Mouse (Mus musculus): ENCODE data around the gene Palld. TPM values are rescaled to one million over a fixed set of nuclear protein-coding genes. Genes with fewer than 3 reads are reported as not detected.

The Palld gene
- total RNA-seq, 2 experiments from 2014 or later, result 5.4 TPM

- DNase-seq, result no peak
Measured at GRCm38 (mm10) chr8:61865365-61865764, 37.1 kb downstream of the Palld start.

GRCm38 (mm10) chr8:61851270-61851669 is 51.2 kb downstream of the Palld start:
- no peak for DNase-seq

GRCm38 (mm10) chr8:61848581-61849162 is 53.8 kb downstream of the Palld start:
- DNase-seq, result no peak

GRCm38 (mm10) chr8:61847494-61847893 is 55.0 kb downstream of the Palld start:
- DNase-seq, result no peak

GRCm38 (mm10) chr8:61844992-61845391 is 57.5 kb downstream of the Palld start:
- no peak for DNase-seq

- no peak for DNase-seq
Measured at GRCm38 (mm10) chr8:61844575-61844974, 57.9 kb downstream of the Palld start.

GRCm38 (mm10) chr8:61843776-61844175 is 58.7 kb downstream of the Palld start:
- no peak for DNase-seq

GRCm38 (mm10) chr8:61833211-61833610 is 69.3 kb downstream of the Palld start:
- no peak for DNase-seq

GRCm38 (mm10) chr8:61831944-61832343 is 70.5 kb downstream of the Palld start:
- no peak for DNase-seq

- DNase-seq, result no peak
Measured at GRCm38 (mm10) chr8:61830821-61831220, 71.7 kb downstream of the Palld start.

GRCm38 (mm10) chr8:61824563-61824962 is 77.9 kb downstream of the Palld start:
- no peak for DNase-seq

- no peak for DNase-seq
Measured at GRCm38 (mm10) chr8:61823157-61823556, 79.3 kb downstream of the Palld start.

- DNase-seq, result no peak
Measured at GRCm38 (mm10) chr8:61803764-61804163, 98.7 kb downstream of the Palld start.

- no peak for DNase-seq
Measured at GRCm38 (mm10) chr8:61802840-61803239, 99.7 kb downstream of the Palld start.

GRCm38 (mm10) chr8:61797391-61797947 is 105.0 kb downstream of the Palld start:
- DNase-seq, result no peak

GRCm38 (mm10) chr8:61796537-61797050 is 105.9 kb downstream of the Palld start:
- no peak for DNase-seq

- no peak for DNase-seq
Measured at GRCm38 (mm10) chr8:61789946-61790345, 112.5 kb downstream of the Palld start.

- DNase-seq, result no peak
Measured at GRCm38 (mm10) chr8:61789289-61789688, 113.2 kb downstream of the Palld start.

- no peak for DNase-seq
Measured at GRCm38 (mm10) chr8:61782931-61783491, 119.5 kb downstream of the Palld start.

GRCm38 (mm10) chr8:61780652-61781257 is 121.7 kb downstream of the Palld start:
- no peak for DNase-seq

- DNase-seq, result no peak
Measured at GRCm38 (mm10) chr8:61778194-61778593, 124.3 kb downstream of the Palld start.

- DNase-seq, result no peak
Measured at GRCm38 (mm10) chr8:61776560-61776959, 125.9 kb downstream of the Palld start.

- DNase-seq, result no peak
Measured at GRCm38 (mm10) chr8:61775936-61776335, 126.6 kb downstream of the Palld start.

- no peak for DNase-seq
Measured at GRCm38 (mm10) chr8:61774161-61774560, 128.3 kb downstream of the Palld start.

All from layer of hippocampus, postnatal 36 days (tissue).